Mouse (Mus musculus) small intestine, adult 2 months (tissue): ENCODE measurements at regions not wholly inside any gene's neighbourhood (a gene's known extent, or its start where the extent isn't known, plus 50 kb on each side); places are given as distances from the start of the nearest gene placed in this dataset.

ENCODE experiments used
- CTCF ChIP-seq: fragments of 200-500 bp; IDR thresholded peaks from 2 replicates; pipeline ENCODE4 v1.5.1; 2012; ENCODE audit warnings: low read depth, mild to moderate bottlenecking, control low read depth, inconsistent platforms, low read length, moderate library complexity, mixed read lengths; ENCODE audit not compliant: insufficient replicate concordance, insufficient read length; ENCODE audit errors: extremely low read depth
- POLR2A ChIP-seq: fragments of 200-500 bp; IDR thresholded peaks from 2 replicates; pipeline ENCODE4 v1.6.1; 2012; ENCODE audit warnings: low read depth, mild to moderate bottlenecking, control low read depth, inconsistent platforms, low read length, moderate library complexity

- TF ChIP-seq CTCF (no peak), POLR2A (no peak)
Observed at GRCm38 (mm10) chrX:11212811-11213210, 86.2 kb upstream of the H2al1a start.
